Mouse (Mus musculus): ENCODE measurements around the gene Olfr307.
"Not testable (repeated sequence)": the region's sequence is repeated elsewhere in the genome, so short reads cannot be mapped to it uniquely, and the experiment has no call there.

Gene Olfr307

GRCm38 (mm10) chr7:86337486-86337885 is at the start of gene Olfr307:
Olfr307 (minus strand) TSS chr7:86337586.
- no peak for DNase-seq (ENCODE audit: extremely low spot score)

GRCm38 (mm10) chr7:86386558-86386957 is 49.2 kb upstream of the Olfr307 start, which contains the start of gene Olfr304:
Olfr304 (minus strand) TSS chr7:86386658.
- DNase-seq (ENCODE audit: extremely low spot score) = no peak

GRCm38 (mm10) chr7:86385769-86386168 is 48.4 kb upstream of the Olfr307 start:
- DNase-seq (ENCODE audit: extremely low spot score) = no peak

GRCm38 (mm10) chr7:86366828-86367227 is 29.4 kb upstream of the Olfr307 start, which contains the start of gene Olfr305:
Olfr305 (minus strand) TSS chr7:86366928.
- no peak for DNase-seq (ENCODE audit: extremely low spot score)

- DNase-seq (ENCODE audit: extremely low spot score) = not testable (repeated sequence)
These were observed 8.9 kb upstream of the Olfr307 start for GRCm38 (mm10) chr7:86346296-86346695.

- no peak for DNase-seq (ENCODE audit: extremely low spot score)
These were observed 6.9 kb upstream of the Olfr307 start for GRCm38 (mm10) chr7:86344253-86344652.

- DNase-seq (ENCODE audit: extremely low spot score) = no peak
These were observed 5.6 kb upstream of the Olfr307 start for GRCm38 (mm10) chr7:86342881-86343565.

GRCm38 (mm10) chr7:86325530-86325929 is 11.9 kb downstream of the Olfr307 start, which contains the start of gene Olfr308:
Olfr308 (minus strand) TSS chr7:86325630.
- no peak for DNase-seq (ENCODE audit: extremely low spot score)

GRCm38 (mm10) chr7:86321323-86321722 is 16.1 kb downstream of the Olfr307 start:
- no peak for DNase-seq (ENCODE audit: extremely low spot score)

GRCm38 (mm10) chr7:86313608-86314007 is 23.8 kb downstream of the Olfr307 start, which contains the start of gene Olfr309:
Olfr309 (minus strand) TSS chr7:86313708.
- DNase-seq (ENCODE audit: extremely low spot score) = no peak

Data from embryo, embryonic 9.5 days (tissue).